Mouse (Mus musculus) embryonic fibroblast, embryonic 13.5 days (primary cell): ENCODE results near the gene Tfe3. TPM values are rescaled to one million over a fixed set of nuclear protein-coding genes. Genes with fewer than 3 reads are reported as not detected.
"Not testable (repeated sequence)": the region's sequence is repeated elsewhere in the genome, so short reads cannot be mapped to it uniquely, and the experiment has no call there.

Experiments
- H3K27ac ChIP-seq: 2 replicates; pipeline ENCODE4 v1.5.1; 2012; ENCODE audit warnings: low read length, control low read depth, inconsistent platforms; ENCODE audit not compliant: insufficient read depth
- H3K4me1 ChIP-seq: 2 replicates; pipeline ENCODE4 v1.6.1; 2011; ENCODE audit warnings: low read length; ENCODE audit not compliant: control insufficient read depth, insufficient read depth
- H3K4me3 ChIP-seq: 2 replicates; pipeline ENCODE4 v1.5.1; 2011; ENCODE audit warnings: mild to moderate bottlenecking, control low read depth, low read length; ENCODE audit not compliant: insufficient read depth
- CTCF ChIP-seq: IDR thresholded peaks from 2 replicates; pipeline ENCODE4 v1.5.1; 2011; ENCODE audit warnings: mild to moderate bottlenecking, control low read depth, low read length, moderate library complexity, borderline replicate concordance; ENCODE audit not compliant: insufficient read depth
- POLR2A ChIP-seq: IDR thresholded peaks from 2 replicates; pipeline ENCODE4 v1.6.1; 2011; ENCODE audit warnings: low read depth, mild to moderate bottlenecking, control low read depth, low read length, moderate library complexity
- polyA plus RNA-seq: library from polyadenylated mRNA; stranded (reverse); fragments of >200 nt; gene quantifications from 2 replicates; pipeline ENCODE4 v1.2.4, GENCODE M21; 2011; ENCODE audit warnings: low read depth; ENCODE audit not compliant: missing spikeins, insufficient read length

The Tfe3 gene
- polyA plus RNA-seq: 49.1 and 53.4 TPM in 2 replicates

DNA sequence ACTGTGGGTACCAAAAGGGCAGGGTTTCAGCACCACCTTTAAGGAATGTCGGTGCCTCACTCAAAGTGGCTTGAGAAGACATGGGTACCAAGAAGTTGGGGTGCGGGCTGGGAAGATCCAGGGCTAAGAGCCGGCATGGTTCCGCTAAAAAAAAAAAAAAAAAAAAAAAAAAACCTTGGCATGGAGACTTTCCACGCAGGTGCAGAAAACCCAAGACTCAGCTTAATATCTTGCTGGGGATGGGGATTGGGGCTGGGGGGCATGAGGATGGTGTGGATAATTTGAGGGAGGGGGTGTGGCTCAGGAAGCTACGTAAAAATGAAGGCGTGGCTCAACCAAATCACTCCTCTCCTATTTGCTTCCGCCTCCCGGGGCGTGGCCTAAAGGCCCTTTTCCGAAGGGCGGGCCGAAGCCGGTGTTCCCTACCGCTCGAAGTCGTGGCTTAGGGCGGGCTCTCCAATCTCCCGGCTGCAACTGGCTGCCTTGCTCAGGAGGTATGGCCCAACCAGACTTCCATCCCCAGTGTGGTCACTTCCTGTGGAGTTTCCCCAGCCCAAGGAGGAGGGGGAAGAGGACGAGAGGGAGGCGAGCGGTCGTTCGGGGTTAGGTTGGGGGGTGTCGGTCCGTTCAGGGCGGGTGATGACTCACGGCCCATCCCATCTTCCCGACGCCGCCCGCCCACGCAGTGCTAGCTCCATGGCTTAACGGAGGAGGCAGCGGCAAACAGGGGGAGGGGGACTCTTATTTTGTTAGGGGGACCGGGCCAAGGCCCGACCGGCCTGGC is at the start of gene Tfe3:
Gene Tfe3, plus strand, starts transcription at position 424 of the 784 bp plus-strand sequence.
- Histone ChIP-seq H3K4me1 (peaks cover 4% of the 10 kb centered on the region; the same call in 1 of the 2 replicates), H3K4me3 (peak within 1 kb of the TSS; percentile 93)

DNA sequence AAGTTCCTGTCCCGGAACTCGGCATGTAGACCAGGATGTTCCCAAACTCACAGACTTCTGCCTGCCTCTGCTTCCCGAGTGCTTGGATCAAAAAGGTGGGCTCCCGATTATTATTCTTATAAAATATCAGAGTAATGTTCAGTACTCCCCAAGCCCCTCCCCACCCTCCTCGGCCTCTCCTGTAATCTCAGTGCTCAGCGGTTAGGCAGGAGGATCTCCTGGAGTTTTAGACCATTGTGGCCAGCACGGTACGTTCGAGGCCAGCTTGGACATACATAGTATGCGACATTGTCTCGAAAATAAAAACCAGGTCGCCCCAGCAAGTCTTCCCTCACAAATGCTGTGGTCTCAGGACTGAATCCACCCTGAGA is 48.6 kb upstream of the Tfe3 start:
- peak overlapping the region; percentile 56 for H3K4me3 ChIP-seq
- H3K4me1 ChIP-seq, H3K27ac ChIP-seq: not testable (repeated sequence)

More for the DNA sequence above, at the start of gene Tfe3:
- TF ChIP-seq CTCF (no peak), POLR2A (peak; percentile 70)
- peak within 1 kb of the TSS; percentile 91 for H3K27ac ChIP-seq

GRCm38 (mm10) chrX:7714135-7714899 is 48.0 kb upstream of the Tfe3 start, which contains the start of gene Wdr45:
Gene Wdr45 (plus strand): TSS chrX:7714333.
- not testable (repeated sequence) for H3K4me1 ChIP-seq, H3K27ac ChIP-seq
- peak within 1 kb of the TSS; percentile 56 for H3K4me3 ChIP-seq
- peak; percentile 58 for TF ChIP-seq POLR2A

GRCm38 (mm10) chrX:7716058-7716457 is 46.3 kb upstream of the Tfe3 start:
- not testable (repeated sequence) for H3K4me1 ChIP-seq, H3K27ac ChIP-seq, H3K4me3 ChIP-seq

- Histone ChIP-seq H3K4me3 (peak within 1 kb of the TSS; percentile 56), H3K27ac (peak within 1 kb of the TSS; percentile 97), H3K4me1 (no peaks in the 10 kb centered on the region)
- TF ChIP-seq POLR2A: no peak
Measured at GRCm38 (mm10) chrX:7721514-7722281, 40.7 kb upstream of the Tfe3 start, which contains the start of gene Gm45208. Gene Gm45208 (plus strand): TSS chrX:7722245.

GRCm38 (mm10) chrX:7722282-7722611 is 40.1 kb upstream of the Tfe3 start:
- peak overlapping the region; percentile 56 for H3K4me3 ChIP-seq
- TF ChIP-seq CTCF: no peak
- no peak for TF ChIP-seq POLR2A
- no peak overlapping the region; the same call in 1 of the 2 replicates for H3K27ac ChIP-seq
- no peaks in the 10 kb centered on the region for H3K4me1 ChIP-seq

DNA sequence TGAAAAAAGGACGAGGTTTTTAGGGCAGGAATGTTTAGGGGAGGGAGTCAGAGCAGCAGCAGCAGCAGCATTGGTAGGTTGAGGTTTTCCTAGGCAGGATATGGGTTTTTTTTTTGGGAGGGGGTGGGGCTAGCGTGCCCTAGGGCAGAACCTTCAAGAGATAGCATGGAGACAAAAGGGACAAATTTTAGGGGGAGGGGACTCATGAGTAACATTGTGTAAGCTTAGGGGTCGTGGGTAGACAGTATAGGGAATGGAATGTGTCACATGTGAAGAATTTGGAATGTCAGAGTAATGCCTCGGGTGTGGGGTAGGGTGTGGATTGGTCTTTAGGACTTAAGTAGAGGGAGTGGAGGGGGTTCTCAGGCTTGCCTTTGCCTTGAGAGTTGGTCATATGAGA is 39.7 kb upstream of the Tfe3 start:
- peak overlapping the region; percentile 56 for H3K4me3 ChIP-seq
- H3K4me1 ChIP-seq: peaks cover 2% of the 10 kb centered on the region; the same call in 1 of the 2 replicates
- no peak for TF ChIP-seq POLR2A
- no peak for TF ChIP-seq CTCF
- no peak overlapping the region for H3K27ac ChIP-seq

GRCm38 (mm10) chrX:7724135-7724534 is 38.2 kb upstream of the Tfe3 start:
- TF ChIP-seq CTCF: no peak
- TF ChIP-seq POLR2A: no peak

GRCm38 (mm10) chrX:7725841-7726240 is 36.5 kb upstream of the Tfe3 start:
- Histone ChIP-seq H3K4me1 (peaks cover 3% of the 10 kb centered on the region; the same call in 1 of the 2 replicates), H3K27ac (no peak overlapping the region), H3K4me3 (no peak overlapping the region)
- no peak for TF ChIP-seq POLR2A
- TF ChIP-seq CTCF: no peak

More at GRCm38 (mm10) chrX:7724135-7724534, 38.2 kb upstream of the Tfe3 start:
- Histone ChIP-seq H3K4me1 (peaks cover 3% of the 10 kb centered on the region; the same call in 1 of the 2 replicates), H3K27ac (no peak overlapping the region), H3K4me3 (no peak overlapping the region)

DNA sequence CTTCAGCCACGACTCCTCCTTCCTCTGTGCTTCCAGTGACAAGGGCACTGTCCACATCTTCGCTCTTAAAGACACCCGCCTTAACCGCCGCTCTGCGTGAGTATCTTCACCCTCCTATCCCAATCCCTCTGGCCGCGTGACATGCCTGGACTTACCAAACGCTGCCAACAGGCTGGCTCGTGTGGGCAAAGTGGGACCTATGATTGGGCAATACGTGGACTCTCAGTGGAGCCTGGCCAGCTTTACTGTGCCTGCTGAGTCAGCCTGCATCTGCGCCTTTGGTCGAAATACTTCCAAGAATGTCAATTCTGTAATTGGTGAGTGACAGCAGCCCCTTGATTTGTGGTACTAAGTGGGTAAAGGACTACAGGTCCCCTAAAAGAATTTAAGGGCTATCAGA is 35.2 kb upstream of the Tfe3 start:
- peaks cover 3% of the 10 kb centered on the region; the same call in 1 of the 2 replicates for H3K4me1 ChIP-seq
- no peak overlapping the region for H3K27ac ChIP-seq
- no peak overlapping the region for H3K4me3 ChIP-seq
- no peak for TF ChIP-seq CTCF
- TF ChIP-seq POLR2A: no peak
